Mouse (Mus musculus) limb, embryonic 13.5 days (tissue): ENCODE measurements around the gene Vwa1. TPM values are rescaled to one million over a fixed set of nuclear protein-coding genes. Genes with fewer than 3 reads are reported as not detected.

Experiments used
- microRNA-seq: library from miRNA; unstranded; fragments of <30 nt; microRNA quantifications from one replicate; pipeline ENCODE4, GENCODE M21; 2016
- polyA plus RNA-seq: library from polyadenylated mRNA; unstranded; fragments of >200 nt; fragmentation: Nextera tagmentation; extraction: Ambion mirVana; gene quantifications from 2 replicates; pipeline ENCODE4 v1.2.1, GENCODE M21; 2015

Vwa1 gene
- polyA plus RNA-seq, 1 experiment from 2014 or later = 11.6 TPM

Small RNA genes lying within 50 kb of the gene (microRNA-seq; reads per million reads assigned to microRNA genes)
- not detected for gene Gm27743

Other genes with a start within 250 kb of the Vwa1 start
- gene Nadk, start 212.3 kb downstream of the Vwa1 start, polyA plus RNA-seq = 88.4 and 96.1 TPM in 2 replicates
- gene Slc35e2, start 173.3 kb downstream of the Vwa1 start, polyA plus RNA-seq = 8.5 and 10.1 TPM in 2 replicates
- 70.3 and 71.2 TPM in 2 replicates for gene Cdk11b, start 149.8 kb downstream of the Vwa1 start, polyA plus RNA-seq
- gene Gm10563, start 129.3 kb downstream of the Vwa1 start, polyA plus RNA-seq = not detected in 2 replicates
- gene Mmp23, start 121.3 kb downstream of the Vwa1 start, polyA plus RNA-seq = 17.1 and 19.1 TPM in 2 replicates
- 30.5 and 34.3 TPM in 2 replicates for gene Mib2, start 105.5 kb downstream of the Vwa1 start, polyA plus RNA-seq
- gene Fndc10, start 80.4 kb downstream of the Vwa1 start, polyA plus RNA-seq = 8.4 and 10.2 TPM in 2 replicates
- gene Ssu72, start 69.9 kb downstream of the Vwa1 start, polyA plus RNA-seq = 141 and 150 TPM in 2 replicates
- 1.0 and 1.1 TPM in 2 replicates for gene Tmem240, start 39.9 kb downstream of the Vwa1 start, polyA plus RNA-seq
- gene Atad3a, start 13.6 kb downstream of the Vwa1 start, polyA plus RNA-seq = 94.4 and 100 TPM in 2 replicates
- 0.64 and 0.81 TPM in 2 replicates for gene Tmem88b, start 11.2 kb upstream of the Vwa1 start, polyA plus RNA-seq
- gene Ankrd65, start 15.7 kb upstream of the Vwa1 start, polyA plus RNA-seq = not detected in 2 replicates
- 213 and 220 TPM in 2 replicates for gene Mrpl20, start 28.2 kb upstream of the Vwa1 start, polyA plus RNA-seq
- 211 and 231 TPM in 2 replicates for gene Ccnl2, start 37.8 kb upstream of the Vwa1 start, polyA plus RNA-seq
- 140 and 144 TPM in 2 replicates for gene Aurkaip1, start 56.6 kb upstream of the Vwa1 start, polyA plus RNA-seq
- 76.6 and 92.7 TPM in 2 replicates for gene Mxra8, start 65.0 kb upstream of the Vwa1 start, polyA plus RNA-seq
- gene Dvl1, start 72.7 kb upstream of the Vwa1 start, polyA plus RNA-seq = 4.3 and 5.7 TPM in 2 replicates
- 0.25 and 0.33 TPM in 2 replicates for gene Tas1r3, start 88.7 kb upstream of the Vwa1 start, polyA plus RNA-seq
- 13.6 and 13.8 TPM in 2 replicates for gene Cptp, start 94.7 kb upstream of the Vwa1 start, polyA plus RNA-seq
- 71.2 and 74.8 TPM in 2 replicates for gene Ints11, start 94.8 kb upstream of the Vwa1 start, polyA plus RNA-seq
- 51.8 and 55.9 TPM in 2 replicates for gene Pusl1, start 117.1 kb upstream of the Vwa1 start, polyA plus RNA-seq
- gene Acap3, start 117.1 kb upstream of the Vwa1 start, polyA plus RNA-seq = 18.2 and 19.4 TPM in 2 replicates
- 113 and 126 TPM in 2 replicates for gene Ube2j2, start 169.1 kb upstream of the Vwa1 start, polyA plus RNA-seq
- 32.0 and 35.0 TPM in 2 replicates for gene C1qtnf12, start 187.6 kb upstream of the Vwa1 start, polyA plus RNA-seq
- gene B3galt6, start 218.0 kb upstream of the Vwa1 start, polyA plus RNA-seq = 16.8 and 17.3 TPM in 2 replicates
- 160 and 166 TPM in 2 replicates for gene Sdf4, start 218.2 kb upstream of the Vwa1 start, polyA plus RNA-seq
- 0.80 and 0.85 TPM in 2 replicates for gene Tnfrsf4, start 239.1 kb upstream of the Vwa1 start, polyA plus RNA-seq